Mouse (Mus musculus): ENCODE measurements at regions not wholly inside any gene's neighbourhood (a gene's known extent, or its start where the extent isn't known, plus 50 kb on each side); places are given as distances from the start of the nearest gene placed in this dataset.

- DNase-seq, result no peak
Measured at GRCm38 (mm10) chr11:111599456-111599855, 533.5 kb downstream of the Kcnj2 start.

GRCm38 (mm10) chr11:111605146-111605545, 539.2 kb downstream of the Kcnj2 start:
- DNase-seq, result no peak

- DNase-seq, result no peak
Measured at GRCm38 (mm10) chr11:111610522-111611015, 544.6 kb downstream of the Kcnj2 start.

GRCm38 (mm10) chr11:111643603-111644002, 577.6 kb downstream of the Kcnj2 start:
- no peak for DNase-seq

- DNase-seq, result no peak
Measured at GRCm38 (mm10) chr11:111652882-111653281, 586.9 kb downstream of the Kcnj2 start.

- DNase-seq, result no peak
Measured at GRCm38 (mm10) chr11:111657778-111658177, 591.8 kb downstream of the Kcnj2 start.

GRCm38 (mm10) chr11:111658362-111659309, 592.7 kb downstream of the Kcnj2 start:
- DNase-seq, result no peak

DNA sequence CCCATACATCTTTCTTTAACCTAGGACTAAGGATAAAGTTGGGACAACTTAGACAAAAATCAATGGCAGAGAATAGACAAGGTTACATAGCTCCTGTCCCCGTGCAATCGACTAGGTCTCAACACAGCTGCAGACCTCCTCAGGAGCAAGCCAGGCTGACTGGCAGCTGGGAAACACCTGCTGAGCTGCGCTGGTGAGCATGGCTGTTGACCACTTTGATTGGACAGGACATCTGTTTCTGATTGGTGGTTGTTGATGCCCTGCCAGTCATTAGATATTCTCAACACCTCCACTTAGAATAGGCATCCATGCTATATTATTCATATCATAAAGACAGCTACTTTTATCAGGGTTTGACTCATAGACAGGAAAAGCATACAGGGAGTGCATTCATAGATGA, 597.3 kb downstream of the Kcnj2 start:
- DNase-seq, result no peak

- DNase-seq, result no peak
Measured at GRCm38 (mm10) chr11:111666336-111666735, 600.4 kb downstream of the Kcnj2 start.

- no peak for DNase-seq
Measured at GRCm38 (mm10) chr11:111671865-111672264, 605.9 kb downstream of the Kcnj2 start.

GRCm38 (mm10) chr11:111675673-111676072, 609.7 kb downstream of the Kcnj2 start:
- no peak for DNase-seq

- no peak for DNase-seq
Measured at GRCm38 (mm10) chr11:111682341-111682740, 616.4 kb downstream of the Kcnj2 start.

DNA sequence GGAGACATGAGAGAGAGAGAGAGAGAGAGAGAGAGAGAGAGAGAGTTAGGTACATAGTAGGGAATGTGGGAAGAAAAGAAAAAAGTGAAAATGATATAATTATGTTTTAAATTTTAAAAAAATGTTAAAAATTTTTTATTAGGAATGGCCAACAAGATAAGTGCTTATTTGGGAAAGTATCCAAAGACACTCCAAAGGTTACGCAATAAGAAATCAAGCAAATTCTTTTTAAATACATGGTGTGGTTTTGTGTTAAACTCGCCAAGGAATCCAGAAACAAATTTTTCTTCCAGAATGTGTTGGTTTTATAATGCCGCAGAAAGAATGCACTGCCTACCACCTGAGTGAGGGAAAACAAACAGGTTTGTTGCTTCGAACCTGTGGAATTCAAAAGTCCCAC, 617.9 kb downstream of the Kcnj2 start:
- DNase-seq, result no peak

- no peak for DNase-seq
Measured at GRCm38 (mm10) chr11:111687769-111688168, 621.8 kb downstream of the Kcnj2 start.

- no peak for DNase-seq
Measured at GRCm38 (mm10) chr11:111688186-111688860, 622.4 kb downstream of the Kcnj2 start.

DNA sequence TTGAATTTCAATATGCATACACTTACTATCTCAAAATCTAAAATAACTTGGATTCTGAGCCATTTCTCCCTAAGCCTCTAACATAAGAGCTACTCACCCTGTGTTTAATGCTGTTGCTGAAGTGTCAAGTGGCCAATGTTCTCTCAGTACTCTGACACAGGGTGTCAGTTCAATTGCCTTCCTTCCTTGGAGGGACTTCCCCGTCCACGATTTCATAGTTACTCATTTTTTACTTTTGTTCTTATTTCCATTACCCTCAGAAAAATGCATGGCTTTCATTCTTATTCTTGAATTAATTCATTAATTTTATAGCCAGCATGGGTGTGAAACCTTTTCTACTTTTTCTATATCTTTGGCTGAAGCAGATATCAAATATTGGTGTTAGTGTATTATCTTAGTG, 623.9 kb downstream of the Kcnj2 start:
- DNase-seq, result no peak

DNA sequence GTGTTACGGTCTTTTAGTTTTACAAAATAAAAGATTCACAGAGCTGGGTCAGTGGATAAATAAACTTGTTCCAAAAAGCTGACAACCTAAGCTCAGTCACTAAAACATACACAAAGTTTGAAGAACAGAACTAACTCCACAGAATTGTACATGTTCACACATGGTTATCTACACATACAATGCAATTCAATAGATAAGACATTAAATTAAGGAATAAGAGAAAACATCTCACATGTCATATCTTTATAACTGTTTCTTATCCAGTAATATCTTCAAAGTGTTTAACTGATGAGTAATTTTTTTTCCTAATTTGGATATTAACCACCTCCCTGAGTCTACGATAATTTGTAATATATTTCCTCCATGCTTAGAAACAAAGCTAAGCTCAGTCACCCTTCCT, 625.5 kb downstream of the Kcnj2 start:
- no peak for DNase-seq

DNA sequence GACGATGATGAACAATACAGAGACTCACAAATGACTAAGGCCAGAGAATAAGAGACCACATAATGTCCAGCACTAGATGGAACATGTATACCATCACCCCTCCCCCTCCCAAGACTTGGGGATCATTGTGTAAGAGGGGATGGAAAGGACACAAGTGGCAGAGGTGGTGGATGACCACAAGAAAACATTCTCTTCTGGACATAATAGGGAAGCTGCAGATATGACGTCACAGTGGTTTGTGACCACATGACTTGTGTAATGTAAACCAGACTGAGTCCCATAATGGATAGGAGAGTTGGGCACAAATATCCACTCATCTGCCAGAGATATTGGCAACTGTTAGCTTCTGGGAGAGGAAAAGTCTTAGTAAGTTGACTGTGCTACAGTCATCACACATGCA, 630.7 kb downstream of the Kcnj2 start:
- no peak for DNase-seq

- DNase-seq, result no peak
Measured at GRCm38 (mm10) chr11:111699862-111700261, 633.9 kb downstream of the Kcnj2 start.

- DNase-seq, result no peak
Measured at GRCm38 (mm10) chr11:111706882-111707281, 640.9 kb downstream of the Kcnj2 start.

- DNase-seq, result no peak
Measured at GRCm38 (mm10) chr11:111715401-111715800, 649.4 kb downstream of the Kcnj2 start.

GRCm38 (mm10) chr11:111722276-111722675, 656.3 kb downstream of the Kcnj2 start:
- DNase-seq, result no peak

- no peak for DNase-seq
Measured at GRCm38 (mm10) chr11:111728148-111728547, 662.2 kb downstream of the Kcnj2 start.

DNA sequence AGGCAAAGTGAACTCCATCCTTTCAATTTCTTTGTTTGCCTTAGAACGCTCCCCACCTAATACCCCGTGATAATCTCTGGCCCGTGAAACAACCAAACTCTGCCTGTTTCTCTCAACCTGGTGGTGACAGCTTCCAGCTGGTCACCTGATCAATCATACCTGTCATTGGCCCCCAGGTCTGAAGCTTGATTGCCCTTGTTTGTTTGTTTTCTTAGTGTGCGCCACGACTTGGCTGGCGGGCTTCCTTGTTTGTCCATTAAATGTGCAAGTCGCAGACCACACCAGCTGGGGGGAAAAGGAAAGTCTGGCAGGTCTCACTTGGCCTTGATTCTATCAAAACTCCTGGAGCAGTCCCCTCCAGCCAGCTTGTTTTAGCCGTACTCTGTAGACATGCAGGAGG, 666.1 kb downstream of the Kcnj2 start:
- DNase-seq, result no peak

Data from adrenal gland, adult 8-10 months (tissue).